Mouse (Mus musculus): Measurements from ENCODE around the gene Zmynd11. TPM values are rescaled to one million over a fixed set of nuclear protein-coding genes. Genes with fewer than 3 reads are reported as not detected.
"Not testable (repeated sequence)": the region's sequence is repeated elsewhere in the genome, so short reads cannot be mapped to it uniquely, and the experiment has no call there.

Zmynd11 gene
- 10 to 100 TPM; 52.8 to 57.7 TPM for polyA plus RNA-seq (2017; shearing (Covaris generic))

GRCm38 (mm10) chr13:9764646-9765536 is at the start of gene Zmynd11:
Gene Zmynd11 (minus strand): TSS chr13:9765330.
- peak; percentile 35 for ATAC-seq

GRCm38 (mm10) chr13:9795889-9796631 is 30.9 kb upstream of the Zmynd11 start:
- ATAC-seq = no peak

DNA sequence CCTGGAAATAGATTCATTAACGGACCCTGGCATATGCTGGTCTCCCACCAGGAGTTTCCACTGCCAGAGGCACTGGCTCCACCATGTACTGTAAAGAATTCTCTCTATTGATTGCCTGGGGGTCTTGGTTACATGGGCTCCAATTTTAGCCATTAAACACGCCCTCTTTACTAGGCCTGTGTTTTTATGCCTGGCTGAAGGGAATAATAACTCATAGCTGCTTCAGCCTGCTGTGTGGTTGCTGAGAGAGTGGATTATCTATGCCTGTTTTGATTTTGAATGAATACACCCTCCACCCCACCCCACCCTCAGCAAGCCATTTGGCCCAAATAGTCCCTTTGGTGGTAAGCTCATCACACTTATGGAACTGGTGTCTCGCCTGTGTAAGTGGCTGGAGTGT is 20.9 kb upstream of the Zmynd11 start:
- no peak for ATAC-seq

DNA sequence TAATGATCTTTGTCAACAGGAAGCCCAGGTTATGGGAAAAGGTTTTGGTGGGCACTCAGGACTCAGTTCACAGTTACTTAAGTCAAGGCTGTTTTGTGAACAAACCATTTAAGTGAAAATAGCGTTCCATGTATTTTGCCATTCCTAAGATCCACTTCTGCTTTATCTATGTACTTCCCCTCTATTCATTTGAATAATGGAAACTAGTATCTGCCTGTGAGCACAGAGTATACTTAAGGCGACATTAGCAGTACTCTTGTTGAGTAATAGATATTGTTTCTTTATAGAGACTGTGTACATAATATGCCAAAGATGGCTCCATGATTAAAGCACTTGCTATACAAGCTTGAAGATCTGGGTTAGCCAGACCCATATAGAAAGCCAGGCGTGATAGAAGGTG is 18.6 kb upstream of the Zmynd11 start:
- no peak for ATAC-seq

- ATAC-seq = peak; percentile 82
Observed at GRCm38 (mm10) chr13:9775901-9776300, 10.8 kb upstream of the Zmynd11 start.

GRCm38 (mm10) chr13:9774077-9774476 is 8.9 kb upstream of the Zmynd11 start:
- ATAC-seq = no peak

DNA sequence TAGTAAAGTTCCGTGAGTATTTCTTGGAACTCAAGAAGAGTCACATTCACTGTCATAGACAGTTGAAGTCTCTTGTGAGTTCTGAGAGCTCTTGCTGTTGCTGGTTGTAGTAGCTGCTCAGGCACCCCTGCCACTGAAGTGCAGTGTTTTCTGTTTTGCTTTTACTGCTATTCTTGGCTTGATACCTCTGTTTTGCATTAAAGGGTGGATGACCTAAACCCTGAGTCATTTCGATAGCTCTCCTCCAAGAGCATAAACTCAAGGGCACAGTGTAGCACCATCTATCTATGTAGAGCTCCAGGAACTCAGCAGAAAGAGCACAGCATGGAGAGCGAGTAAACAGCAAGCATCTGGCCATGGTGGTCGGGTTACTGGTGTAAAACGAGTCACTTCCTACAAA is 2.1 kb upstream of the Zmynd11 start:
- ATAC-seq = peak; percentile 4

- no peak for ATAC-seq
Observed at GRCm38 (mm10) chr13:9766497-9766896, 1.4 kb upstream of the Zmynd11 start.

GRCm38 (mm10) chr13:9765537-9765851 is 364 bp upstream of the Zmynd11 start:
- peak; percentile 17 for ATAC-seq

GRCm38 (mm10) chr13:9763828-9764645 is 1.1 kb downstream of the Zmynd11 start:
- ATAC-seq = peak; percentile 32

- ATAC-seq = peak; percentile 45
Observed at GRCm38 (mm10) chr13:9763100-9763827, 1.9 kb downstream of the Zmynd11 start.

DNA sequence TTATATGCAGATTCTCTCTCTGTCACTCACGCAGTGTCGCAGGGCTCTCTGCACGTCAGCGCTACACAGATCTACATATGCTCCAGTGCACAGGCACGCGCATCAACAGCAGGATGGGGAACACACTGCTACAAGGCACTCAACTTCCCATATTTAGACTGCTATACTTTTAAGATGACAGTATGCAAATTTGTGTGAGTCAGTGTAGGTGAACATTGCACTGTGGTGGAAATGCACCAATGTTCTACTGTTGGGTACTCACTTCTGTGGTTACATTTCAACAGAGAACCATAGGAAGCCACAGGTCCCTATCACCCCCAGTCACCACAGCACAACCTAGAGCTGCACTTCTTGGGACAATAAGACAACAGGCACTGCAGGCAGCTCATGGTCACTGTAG is 5.1 kb downstream of the Zmynd11 start:
- peak; percentile 56 for ATAC-seq

GRCm38 (mm10) chr13:9757842-9758491 is 7.2 kb downstream of the Zmynd11 start:
- no peak for ATAC-seq

- ATAC-seq = no peak
Observed at GRCm38 (mm10) chr13:9753706-9754105, 11.4 kb downstream of the Zmynd11 start.

GRCm38 (mm10) chr13:9750320-9750719 is 14.8 kb downstream of the Zmynd11 start:
- ATAC-seq = no peak

GRCm38 (mm10) chr13:9749796-9750195 is 15.3 kb downstream of the Zmynd11 start:
- ATAC-seq = peak; percentile 29

DNA sequence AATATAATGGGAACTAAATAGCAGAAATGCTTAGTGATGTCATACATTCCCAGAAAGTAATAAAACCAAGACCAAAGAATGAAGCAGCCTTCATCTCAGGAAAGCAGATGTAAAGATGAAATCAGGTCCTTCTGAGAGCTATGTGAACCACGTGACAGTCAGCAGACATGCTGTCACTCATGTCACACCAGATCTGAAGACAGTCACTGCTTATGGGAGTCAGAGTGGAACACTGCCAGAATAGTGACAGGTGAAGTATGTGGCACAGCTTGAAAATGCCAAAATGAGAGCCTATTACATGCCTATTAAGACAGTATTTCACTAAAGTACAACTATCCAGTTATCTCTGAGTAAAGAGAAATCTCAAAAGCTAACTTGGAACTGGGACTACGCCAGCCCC is 26.9 kb downstream of the Zmynd11 start:
- no peak for ATAC-seq

- no peak for ATAC-seq
Observed at GRCm38 (mm10) chr13:9737024-9737423, 28.1 kb downstream of the Zmynd11 start.

DNA sequence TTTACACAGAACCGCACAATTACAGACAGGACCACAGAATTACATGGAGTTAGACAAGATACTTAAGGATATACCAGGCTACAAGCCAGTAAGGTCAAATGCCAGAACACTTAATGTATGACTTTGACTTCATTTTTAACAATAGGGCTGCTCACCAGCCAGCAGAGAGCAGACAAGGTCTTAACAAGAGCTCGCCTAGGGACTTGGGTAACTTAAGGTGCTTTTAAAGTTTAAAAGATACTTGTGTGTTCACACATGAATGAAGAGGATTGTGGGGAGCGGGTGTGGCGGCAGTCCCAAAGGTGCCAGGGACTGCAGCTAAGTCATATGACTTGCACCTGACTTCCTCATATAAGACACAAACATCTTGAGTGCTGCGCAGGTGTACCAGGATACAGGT is 32.9 kb downstream of the Zmynd11 start:
- ATAC-seq = not testable (repeated sequence)

DNA sequence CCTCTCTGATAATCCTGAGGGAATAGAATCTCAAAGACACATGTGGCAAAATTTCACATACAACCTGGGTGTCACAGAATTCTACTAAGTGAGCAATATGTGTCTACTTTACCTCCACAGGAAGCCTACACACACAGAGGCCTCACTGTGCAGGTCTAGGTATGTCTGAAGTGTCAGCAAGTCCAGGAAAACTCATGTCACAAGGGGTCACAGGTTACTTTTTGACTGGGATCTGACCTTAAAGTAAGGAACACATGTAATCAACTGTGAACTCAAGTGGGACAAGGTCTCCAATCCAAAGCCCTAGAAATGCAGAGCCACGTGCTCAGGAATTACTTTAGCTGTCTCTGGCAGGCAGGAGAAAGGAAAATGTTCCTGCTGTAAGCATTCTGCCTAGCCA is 36.1 kb downstream of the Zmynd11 start:
- ATAC-seq = no peak

DNA sequence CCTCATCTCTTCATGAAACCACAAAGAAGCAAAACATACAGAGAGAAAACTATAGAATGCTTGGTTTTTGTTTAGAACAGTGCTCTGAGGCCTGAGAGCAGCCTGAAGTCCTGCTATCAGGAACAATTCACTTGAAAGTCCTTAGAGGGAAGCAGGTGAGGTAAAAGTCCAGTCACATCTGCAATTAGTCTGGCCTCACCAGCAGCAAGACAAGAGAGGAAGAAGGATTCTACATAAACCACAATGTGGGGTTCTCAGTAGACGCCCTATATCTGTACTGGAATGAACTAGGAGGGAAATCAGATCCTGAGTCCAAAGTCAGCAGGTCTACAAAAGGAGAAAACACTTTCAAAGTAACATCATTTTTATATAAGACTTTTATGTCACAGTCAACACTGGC is 49.9 kb downstream of the Zmynd11 start:
- ATAC-seq = no peak
